In the genomic region with DNA sequence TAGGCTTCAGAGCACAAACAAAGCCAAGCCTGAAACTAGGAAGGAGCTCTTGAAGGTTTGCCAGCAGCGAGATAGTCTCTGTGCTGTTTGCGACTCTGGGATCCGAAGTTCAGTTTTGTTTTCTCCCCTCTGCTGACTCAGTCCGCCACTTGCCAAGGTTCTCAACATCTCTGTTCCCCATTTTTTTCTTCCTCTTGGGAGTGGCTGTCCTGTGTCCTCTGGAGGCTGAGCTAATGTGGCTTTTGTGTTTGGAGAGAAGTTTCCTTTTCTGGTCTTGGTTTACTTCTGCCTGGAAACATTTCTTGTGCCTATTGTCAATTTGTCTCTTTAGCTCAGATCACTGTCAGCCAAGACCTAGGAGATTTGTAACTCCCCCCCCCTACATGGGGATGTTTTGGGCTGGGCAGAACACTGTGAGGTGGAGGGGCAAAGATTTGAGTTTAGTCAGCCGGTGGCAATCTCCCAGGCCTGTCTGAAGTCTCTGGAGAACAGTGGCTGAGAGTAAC, we compare ENCODE assay signal across 8 mouse cellular contexts.
DNase-seq lines count a peak whose midpoint lies in the region; ATAC-seq and TF ChIP-seq lines count a peak whose summit lies in the region.
"Had no signal": no experiment of that assay in that cellular context is flagged by ENCODE, and none has a peak within 500 bp of the region (broad histone marks: within the 10 kb centered on the region; RNA-seq: fewer than 3 reads in every experiment).

No protein-coding gene starts in this region.

- peak overlapping the region; percentile 92 for H3K27ac ChIP-seq in embryonic fibroblast, embryonic 13.5 days (ENCODE audit: insufficient read depth, low read length)
- peak overlapping the region; percentile 47 for H3K27ac ChIP-seq in liver, embryonic 16.5 days (ENCODE audit: low read length)
- H3K27ac ChIP-seq in stomach, embryonic 14.5 days (ENCODE audit: low read length), result peak overlapping the region; percentile 48; the same call in 1 of the 2 replicates
- H3K27ac ChIP-seq: liver, embryonic 14.5 days had no signal

- 16% methylated on average over 5 of the region's 5 CpGs for WGBS in liver, embryonic 16.5 days (ENCODE audit: insufficient replicate concordance)
- WGBS in stomach, embryonic 14.5 days, result 58% methylated on average over 5 of the region's 5 CpGs

- no peak overlapping the region for H3K9ac ChIP-seq in liver, embryonic 16.5 days (ENCODE audit: low read depth, low read length)
- no peak overlapping the region for H3K9ac ChIP-seq in stomach, embryonic 14.5 days (replicated peaks; ENCODE audit: low read depth, low read length)
- H3K9ac ChIP-seq: liver, embryonic 14.5 days had no signal

- peak; percentile 51 for ATAC-seq in liver, embryonic 16.5 days (ENCODE audit: low read depth)
- ATAC-seq in stomach, embryonic 14.5 days (ENCODE audit: insufficient number of reproducible peaks, insufficient read depth, low FRiP score, low read depth), result no peak

- 0 out of 2 replicates have a peak, but pooled peaks have one; percentile 26 for TF ChIP-seq POLR2A in embryonic fibroblast, embryonic 13.5 days (IDR thresholded peaks at IDR 0.05; ENCODE audit: low read depth, low read length)

- intact Hi-C loops in heart, postnatal 36 days (cut with DNase I), result loop anchor here (5.0 kb wide), 2 partner anchors 40 to 95 kb away; no protein-coding TSS in a partner anchor

- no peak overlapping the region for H3K4me2 ChIP-seq in liver, embryonic 16.5 days (ENCODE audit: low read depth, low read length)
- H3K4me2 ChIP-seq in stomach, embryonic 14.5 days (replicated peaks; ENCODE audit: low read depth, low read length), result no peak overlapping the region

- no peaks in the 10 kb centered on the region for H3K27me3 ChIP-seq in liver, embryonic 16.5 days (ENCODE audit: control insufficient read depth, insufficient read depth, low read depth, low read length)
- no peaks in the 10 kb centered on the region for H3K27me3 ChIP-seq in stomach, embryonic 14.5 days (ENCODE audit: control insufficient read depth, insufficient read depth, low read length)

- TF ChIP-seq CTCF in embryonic fibroblast, embryonic 13.5 days (IDR thresholded peaks at IDR 0.05; ENCODE audit: borderline replicate concordance, insufficient read depth, low read length), result no peak

- peaks cover 9% of the 10 kb centered on the region; the same call in 1 of the 2 replicates for H3K36me3 ChIP-seq in liver, embryonic 16.5 days (ENCODE audit: control insufficient read depth, insufficient read depth)
- H3K36me3 ChIP-seq in stomach, embryonic 14.5 days (ENCODE audit: control insufficient read depth, insufficient read depth, low read length), result peaks cover 9% of the 10 kb centered on the region

- H3K4me1 ChIP-seq in embryonic fibroblast, embryonic 13.5 days (ENCODE audit: control insufficient read depth, insufficient read depth, low read length), result peaks cover 10% of the 10 kb centered on the region
- peaks cover 11% of the 10 kb centered on the region for H3K4me1 ChIP-seq in liver, embryonic 16.5 days (ENCODE audit: control insufficient read depth, low read depth, low read length)
- H3K4me1 ChIP-seq in stomach, embryonic 14.5 days (ENCODE audit: control insufficient read depth, insufficient read depth, low read length), result peaks cover 10% of the 10 kb centered on the region; the same call in 1 of the 2 replicates

- DNase-seq in right cerebral cortex, postnatal 25 days, result peak; percentile 15
- no peak for DNase-seq in right cerebral cortex, postnatal 14 days
- DNase-seq in heart, postnatal 36 days, result peak; percentile 76 to 77
- DNase-seq in natural killer cell, adult 2 months (ENCODE audit: low spot score in 2 of 2), result no peak

- H3K9me3 ChIP-seq in liver, embryonic 16.5 days (replicated peaks; ENCODE audit: control insufficient read depth, low read length), result no peaks in the 10 kb centered on the region
- no peaks in the 10 kb centered on the region for H3K9me3 ChIP-seq in stomach, embryonic 14.5 days (ENCODE audit: control insufficient read depth, low read depth, low read length)

- no peak overlapping the region for H3K4me3 ChIP-seq in embryonic fibroblast, embryonic 13.5 days (ENCODE audit: insufficient read depth, low read length)
- H3K4me3 ChIP-seq in liver, embryonic 16.5 days (ENCODE audit: low read depth, low read length), result no peak overlapping the region
- H3K4me3 ChIP-seq in stomach, embryonic 14.5 days (ENCODE audit: low read depth, low read length), result no peak overlapping the region

Comparison
In these comparisons a context has a peak if more than half of its experiments do, and no peak if none do; other contexts are left out.
1. DNase-seq: peak in right cerebral cortex, postnatal 25 days (single experiment) and heart, postnatal 36 days (2 of 2); none in right cerebral cortex, postnatal 14 days (single experiment) and natural killer cell, adult 2 months (0 of 2).
2. Peak in every context shown above with its lines, with median percentiles within 50 percentile points of each other: H3K27ac ChIP-seq.